Mouse (Mus musculus) embryonic stem cell, embryonic (primary cell): ENCODE measurements around the gene Gm48552.

Experiments
- CTCF ChIA-PET, 4 experiments: fragments of 300-600 bp in 2 of 4; fragments of 350-600 bp in 2 of 4; sonication (Branson Sonifier 250); formaldehyde crosslinking; loops; one replicate each; lab custom pipeline; 2022; ENCODE audit warnings: inconsistent platforms in 2 of 4; lab: Charles Lee
- POLR2A ChIA-PET, 4 experiments: fragments of 300-600 bp in 2 of 4; fragments of 350-600 bp in 2 of 4; sonication (Branson Sonifier 250); formaldehyde crosslinking; loops; one replicate each; lab custom pipeline; 2022; ENCODE audit warnings: antibody characterized with exemption in 4 of 4, inconsistent platforms in 1 of 4; lab: Charles Lee

Gene Gm48552

GRCm38 (mm10) chr10:81430141-81430830, 41.5 kb downstream of the Gm48552 start:
- ChIA-PET CTCF (interaction anchor here in 2 of 4 experiments (0.5 to 3.4 kb wide), 18 partner anchors 11 to 189 kb away, joined by 3 to 19 read pairs (median 6); partner anchors contain the start of genes Pip5k1c (in 2 of the 2), Celf5 (in 1 of the 2) and Fzr1 (in 1 of the 2)), POLR2A (interaction anchor here in 3 of 4 experiments (0.6 to 6.8 kb wide), 38 partner anchors 9 to 501 kb away, joined by 3 to 75 read pairs (median 5); partner anchors contain the start of genes Fzr1 (in 3 of the 3), Cactin (in 2 of the 3), Dohh (in 2 of the 3) and Gadd45b (in 2 of the 3))

GRCm38 (mm10) chr10:81430831-81431525, 42.2 kb downstream of the Gm48552 start:
- ChIA-PET CTCF (interaction anchor here in 2 of 4 experiments (0.9 to 3.5 kb wide), 8 partner anchors 9 to 190 kb away, joined by 3 to 19 read pairs (median 6); partner anchors contain the start of gene Pip5k1c (in 1 of the 2)), POLR2A (interaction anchor here in 3 of 4 experiments (0.8 to 6.8 kb wide), 21 partner anchors 13 to 195 kb away, joined by 3 to 75 read pairs (median 6); partner anchors contain the start of genes Fzr1 (in 2 of the 3), Cactin (in 1 of the 3), Dohh (in 1 of the 3) and Gm48551 (in 1 of the 3))

- ChIA-PET POLR2A (interaction anchor here in 3 of 4 experiments (0.7 to 6.8 kb wide), 20 partner anchors 9 to 1254 kb away, joined by 3 to 75 read pairs (median 4); partner anchors contain the start of genes Dohh (in 1 of the 3), Gm48551 (in 1 of the 3), Ncln (in 1 of the 3) and Pip5k1c (in 1 of the 3)), CTCF (interaction anchor here in 3 of 4 experiments (0.6 to 3.5 kb wide), 9 partner anchors 9 to 1613 kb away, joined by 3 to 19 read pairs (median 4); partner anchors contain the start of genes Celf5 (in 1 of the 3), Pip5k1c (in 1 of the 3) and Smim24 (in 1 of the 3))
These were observed 42.8 kb downstream of the Gm48552 start for GRCm38 (mm10) chr10:81431526-81432168.

GRCm38 (mm10) chr10:81432169-81432867, 43.5 kb downstream of the Gm48552 start:
- CTCF ChIA-PET = interaction anchor here in 3 of 4 experiments (0.7 to 3.5 kb wide), 19 partner anchors 9 to 1613 kb away, joined by 3 to 19 read pairs (median 4); partner anchors contain the start of genes Celf5 (in 1 of the 3), Hmg20b (in 1 of the 3) and Pip5k1c (in 1 of the 3)
- POLR2A ChIA-PET = interaction anchor here in 3 of 4 experiments (0.7 to 6.8 kb wide), 26 partner anchors 9 to 1255 kb away, joined by 3 to 75 read pairs (median 5); partner anchors contain the start of genes Fzr1 (in 2 of the 3), Dohh (in 1 of the 3), Eef2 (in 1 of the 3) and Gm48551 (in 1 of the 3)

DNA sequence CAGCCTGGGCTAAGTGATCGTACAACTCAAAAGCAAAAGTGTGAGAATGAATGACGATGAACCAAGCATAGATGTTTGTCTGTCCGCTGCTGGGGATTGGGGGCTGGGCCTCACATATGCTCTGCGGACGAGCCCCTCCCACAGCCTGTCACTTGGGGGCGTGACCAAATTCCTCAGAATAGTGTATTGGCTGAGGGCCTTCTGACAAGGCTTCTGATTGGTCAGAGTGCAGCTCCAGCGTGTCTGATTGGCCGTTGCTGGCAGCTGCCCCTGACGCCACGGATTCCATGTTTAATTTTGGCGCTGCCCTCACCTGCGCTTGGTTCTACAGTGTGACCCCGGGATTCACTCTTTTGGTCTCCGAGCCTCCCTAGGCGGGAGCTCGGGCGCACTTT, 44.1 kb downstream of the Gm48552 start:
- POLR2A ChIA-PET = interaction anchor here (0.9 to 6.8 kb wide), 31 partner anchors 10 to 257 kb away, joined by 3 to 75 read pairs (median 5); partner anchors contain the start of genes Fzr1 (in 2 of the 4), Dohh (in 1 of the 4), Eef2 (in 1 of the 4) and Gm48551 (in 1 of the 4)

DNA sequence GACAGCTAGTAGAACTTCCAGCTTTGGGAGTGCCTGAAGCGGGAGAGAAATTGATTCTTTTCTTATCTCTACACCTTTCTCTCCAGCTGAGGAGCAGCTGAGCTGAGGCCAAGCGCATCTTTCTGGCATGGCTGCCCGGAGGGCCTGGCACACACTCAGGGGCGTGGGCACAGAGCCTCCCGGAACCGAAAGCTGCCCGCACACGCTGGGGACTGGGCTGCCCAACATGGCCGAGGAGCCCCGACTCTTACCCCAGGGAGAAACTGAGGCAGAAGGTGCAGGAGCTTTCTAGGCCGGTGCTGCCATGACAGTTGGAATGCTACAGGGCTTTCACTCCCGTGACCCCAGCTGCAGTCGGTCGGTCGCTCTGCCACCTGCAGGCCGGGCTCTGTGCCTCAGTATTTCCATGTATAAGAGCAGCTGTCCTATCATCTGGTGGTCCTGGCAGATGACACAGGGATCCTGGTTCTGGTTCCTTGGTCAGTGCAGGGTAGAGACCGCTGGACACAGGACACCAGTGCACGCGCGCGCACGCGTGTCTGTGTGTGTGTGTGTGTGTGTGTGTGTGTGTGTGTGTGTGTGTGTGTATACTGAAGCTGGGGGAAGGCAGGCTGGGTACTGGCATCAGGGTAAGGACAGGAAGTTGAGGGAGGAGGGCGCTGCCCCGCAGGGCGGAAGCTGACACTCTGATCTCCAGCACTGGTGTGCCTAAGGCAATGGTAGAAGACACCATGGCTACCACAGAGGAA, 44.9 kb downstream of the Gm48552 start:
- CTCF ChIA-PET = interaction anchor here in 3 of 4 experiments (0.6 to 3.5 kb wide), 24 partner anchors 10 to 589 kb away, joined by 3 to 19 read pairs (median 4); partner anchors contain the start of genes Celf5 (in 1 of the 3), Pip5k1c (in 1 of the 3) and Smim24 (in 1 of the 3)
- POLR2A ChIA-PET = interaction anchor here (0.7 to 6.8 kb wide), 34 partner anchors 11 to 396 kb away, joined by 3 to 75 read pairs (median 4); partner anchors contain the start of genes Fzr1 (in 2 of the 4), Celf5 (in 1 of the 4), Dohh (in 1 of the 4) and Eef2 (in 1 of the 4)

More for the DNA sequence above, 44.1 kb downstream of the Gm48552 start:
- CTCF ChIA-PET = interaction anchor here in 3 of 4 experiments (0.6 to 3.5 kb wide), 21 partner anchors 9 to 588 kb away, joined by 3 to 19 read pairs (median 4); partner anchors contain the start of genes Celf5 (in 1 of the 3), Hmg20b (in 1 of the 3) and Pip5k1c (in 1 of the 3)

DNA sequence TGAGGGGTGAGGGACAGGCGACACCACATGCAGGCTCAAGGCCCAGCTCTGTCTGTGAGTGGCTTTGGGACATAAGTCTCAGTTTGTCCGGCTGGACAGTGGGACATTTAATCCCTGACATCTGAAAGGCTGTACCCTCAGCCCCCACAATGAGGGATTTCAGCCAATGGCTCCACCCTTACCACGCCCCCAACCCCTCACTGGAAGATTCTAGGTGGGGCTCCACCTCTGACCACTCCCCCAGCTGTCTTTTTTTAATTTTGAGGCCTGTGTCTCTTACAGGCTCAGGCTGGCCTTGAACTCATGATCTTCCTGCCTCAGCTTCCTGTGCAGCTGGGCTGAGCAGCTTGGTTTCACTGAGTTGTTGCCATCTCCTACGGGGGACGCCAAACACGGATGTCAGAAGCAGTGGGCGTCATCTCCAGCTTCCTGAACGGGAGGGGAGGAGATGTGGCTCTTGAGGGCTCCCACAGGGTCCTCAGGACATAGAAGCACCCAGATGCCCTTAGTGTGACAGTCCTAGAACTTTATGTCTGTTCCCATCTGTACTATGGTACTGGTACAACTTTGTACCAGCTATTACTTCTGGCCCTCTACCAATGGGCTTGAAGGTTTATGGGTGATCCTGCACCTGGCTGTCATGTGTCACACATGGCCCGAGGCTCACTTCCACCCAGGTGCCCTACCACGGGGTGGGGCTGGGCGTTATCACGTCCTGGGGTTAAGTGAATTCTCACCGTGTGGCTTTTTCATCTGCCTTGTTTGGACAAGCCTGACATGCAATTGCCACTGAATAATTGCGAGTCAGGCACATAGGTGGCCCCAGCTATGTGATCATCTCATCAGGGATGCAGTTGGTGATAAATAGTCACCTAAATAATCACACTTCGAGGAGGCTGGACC, 45.8 kb downstream of the Gm48552 start:
- POLR2A ChIA-PET = interaction anchor here in 3 of 4 experiments (0.6 to 6.8 kb wide), 20 partner anchors 17 to 397 kb away, joined by 3 to 75 read pairs (median 4); partner anchors contain the start of genes Celf5 (in 1 of the 3), Fzr1 (in 1 of the 3), Ncln (in 1 of the 3) and Pip5k1c (in 1 of the 3)

GRCm38 (mm10) chr10:81435436-81435835, 46.6 kb downstream of the Gm48552 start:
- CTCF ChIA-PET = interaction anchor here in 1 of 4 experiments (1.2 to 3.3 kb wide), 3 partner anchors 12 to 29 kb away, joined by 3 to 17 read pairs (median 4); no protein-coding TSS in a partner anchor
- POLR2A ChIA-PET = interaction anchor here in 2 of 4 experiments (0.7 to 3.8 kb wide), 6 partner anchors 16 to 65 kb away, joined by 3 to 20 read pairs (median 6); partner anchors contain the start of gene Fzr1 (in 1 of the 2)

More for the DNA sequence above, 45.8 kb downstream of the Gm48552 start:
- CTCF ChIA-PET = interaction anchor here in 3 of 4 experiments (0.7 to 3.5 kb wide), 14 partner anchors 11 to 117 kb away, joined by 3 to 19 read pairs (median 6); partner anchors contain the start of gene Smim24 (in 1 of the 3)
